Mouse (Mus musculus) CH12.LX (cell line): ENCODE data around the gene Pbx2.

Experiments used
- HCFC1 ChIP-seq: IDR thresholded peaks from 2 replicates; pipeline ENCODE4 v1.6.1; 2012; ENCODE audit warnings: low read depth, mild to moderate bottlenecking, inconsistent platforms, low read length, improper control_type of control experiment
- POLR2A ChIP-seq: IDR thresholded peaks from 2 replicates; pipeline ENCODE4 v1.6.1; 2011; ENCODE audit warnings: low read depth, mild to moderate bottlenecking, improper control_type of control experiment, low read length
- USF1 ChIP-seq: IDR thresholded peaks from 2 replicates; pipeline ENCODE4 v1.6.1; 2014; ENCODE audit warnings: low read depth, mild to moderate bottlenecking, inconsistent platforms, low read length, improper control_type of control experiment

DNA sequence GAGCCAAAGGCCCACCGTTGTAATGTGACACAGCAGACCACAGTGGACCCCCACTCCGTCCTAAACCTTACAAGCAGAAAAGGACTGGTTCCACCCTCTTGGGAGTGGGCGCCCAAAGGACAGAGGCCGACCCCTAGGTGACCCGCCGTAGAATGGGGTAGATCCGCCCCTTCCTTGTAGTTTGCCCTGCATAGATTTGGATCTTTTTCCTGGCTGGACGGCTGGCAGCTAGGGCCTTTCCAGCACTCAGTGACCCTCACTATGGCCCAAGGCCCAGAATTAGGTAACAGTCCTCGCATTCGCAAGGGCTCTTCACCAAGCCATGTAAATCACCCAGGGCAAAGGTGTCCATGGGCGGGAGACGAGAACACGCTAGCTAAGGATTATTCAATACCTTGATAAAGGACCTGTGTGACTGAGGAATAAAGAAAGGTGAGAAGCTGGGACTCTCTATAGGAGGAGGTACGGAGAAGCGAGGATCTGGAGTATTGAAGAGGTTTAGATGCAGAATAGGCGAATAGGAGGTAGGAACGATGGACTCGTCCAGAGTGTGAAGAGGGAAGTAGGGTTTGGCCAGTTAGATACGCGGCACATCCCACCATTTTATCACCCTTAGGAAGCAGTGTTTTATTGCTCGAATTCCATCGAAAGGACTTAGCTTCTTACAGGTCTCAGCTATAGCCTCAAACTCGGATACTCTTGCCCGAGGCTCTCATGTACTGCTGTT is 13.6 kb downstream of the Pbx2 start:
- TF ChIP-seq POLR2A (no peak), USF1 (no peak), HCFC1 (no peak)
